Mouse (Mus musculus): ENCODE data around the gene Olfr101. TPM values are rescaled to one million over a fixed set of nuclear protein-coding genes. Genes with fewer than 3 reads are reported as not detected.

Gene Olfr101
- polyA plus RNA-seq (2015; fragmentation: Nextera tagmentation; extraction: Ambion mirVana) = not detected in 2 replicates

- Histone ChIP-seq H3K27ac (ENCODE audit: low read length) (no peak within 1 kb of the TSS), H3K9me3 (replicated peaks; ENCODE audit: control insufficient read depth, low read length) (no peaks in the 10 kb centered on the region), H3K4me2 (ENCODE audit: low read depth, low read length) (no peak within 1 kb of the TSS), H3K27me3 (ENCODE audit: control insufficient read depth, insufficient read depth, low read length) (no peaks in the 10 kb centered on the region), H3K4me3 (ENCODE audit: low read length) (no peak within 1 kb of the TSS), H3K36me3 (ENCODE audit: control insufficient read depth, insufficient read depth) (no peaks in the 10 kb centered on the region), H3K9ac (ENCODE audit: low read length) (no peak within 1 kb of the TSS), H3K4me1 (ENCODE audit: control insufficient read depth, insufficient read depth, low read length) (no peaks in the 10 kb centered on the region)
- 66% methylated on average over 4 of the region's 4 CpGs for WGBS
- no peak for ATAC-seq (replicated peaks; ENCODE audit: extremely low read depth, insufficient read depth, low FRiP score)
These were observed at the start of gene Olfr101 for GRCm38 (mm10) chr17:37304213-37304612. Gene Olfr101 (minus strand): TSS chr17:37304313.

DNA sequence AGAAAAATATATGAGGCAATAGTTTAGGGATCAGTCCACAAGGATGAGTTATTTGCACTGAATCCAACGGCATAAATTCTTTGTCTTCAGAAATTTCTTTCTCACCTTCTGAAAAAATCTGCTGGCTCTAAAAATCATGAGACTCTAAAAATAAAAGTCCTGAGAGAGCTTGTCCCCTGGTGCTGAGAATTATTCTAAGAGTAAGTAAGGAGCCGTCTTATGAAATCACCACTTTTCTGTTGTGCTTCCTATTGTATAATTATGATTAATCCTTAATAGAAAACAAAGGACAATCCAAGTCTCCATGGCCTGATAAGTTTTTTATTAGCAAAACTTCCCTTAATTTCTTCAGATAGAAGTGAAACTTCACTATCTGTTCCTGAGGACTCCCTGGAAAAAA, 35.5 kb upstream of the Olfr101 start, which contains the start of gene Olfr103:
Gene Olfr103 (minus strand): TSS at position 101 of the 400 bp plus-strand sequence.
- H3K4me2 ChIP-seq (ENCODE audit: low read depth, low read length) = no peak within 1 kb of the TSS
- 74% methylated on average over 2 of the region's 2 CpGs for WGBS
- no peak for ATAC-seq (replicated peaks; ENCODE audit: extremely low read depth, insufficient read depth, low FRiP score)

GRCm38 (mm10) chr17:37316954-37317353, 12.8 kb upstream of the Olfr101 start, which contains the start of gene Olfr102:
Gene Olfr102 (minus strand): TSS chr17:37317054.
- H3K27me3 ChIP-seq (ENCODE audit: control insufficient read depth, insufficient read depth, low read length) = no peaks in the 10 kb centered on the region
- no peak within 1 kb of the TSS for H3K4me3 ChIP-seq (ENCODE audit: low read length)
- no peak within 1 kb of the TSS for H3K9ac ChIP-seq (ENCODE audit: low read length)
- no peak for ATAC-seq (replicated peaks; ENCODE audit: extremely low read depth, insufficient read depth, low FRiP score)
- H3K4me2 ChIP-seq (ENCODE audit: low read depth, low read length) = no peak within 1 kb of the TSS
- no peak within 1 kb of the TSS for H3K27ac ChIP-seq (ENCODE audit: low read length)
- peaks cover 8% of the 10 kb centered on the region for H3K9me3 ChIP-seq (replicated peaks; ENCODE audit: control insufficient read depth, low read length)
- no peaks in the 10 kb centered on the region for H3K4me1 ChIP-seq (ENCODE audit: control insufficient read depth, insufficient read depth, low read length)
- H3K36me3 ChIP-seq (ENCODE audit: control insufficient read depth, insufficient read depth) = no peaks in the 10 kb centered on the region

More for the DNA sequence above, 35.5 kb upstream of the Olfr101 start, which contains the start of gene Olfr103:
- Histone ChIP-seq H3K9ac (ENCODE audit: low read length) (no peak within 1 kb of the TSS), H3K27ac (ENCODE audit: low read length) (no peak within 1 kb of the TSS), H3K36me3 (ENCODE audit: control insufficient read depth, insufficient read depth) (no peaks in the 10 kb centered on the region), H3K4me3 (ENCODE audit: low read length) (no peak within 1 kb of the TSS), H3K4me1 (ENCODE audit: control insufficient read depth, insufficient read depth, low read length) (no peaks in the 10 kb centered on the region), H3K27me3 (ENCODE audit: control insufficient read depth, insufficient read depth, low read length) (no peaks in the 10 kb centered on the region), H3K9me3 (replicated peaks; ENCODE audit: control insufficient read depth, low read length) (no peaks in the 10 kb centered on the region)

GRCm38 (mm10) chr17:37310146-37310699, 6.1 kb upstream of the Olfr101 start:
- WGBS = 36% methylated on average over 2 of the region's 2 CpGs
- no peak for ATAC-seq (replicated peaks; ENCODE audit: extremely low read depth, insufficient read depth, low FRiP score)
- no peaks in the 10 kb centered on the region for H3K4me1 ChIP-seq (ENCODE audit: control insufficient read depth, insufficient read depth, low read length)
- no peak overlapping the region for H3K9ac ChIP-seq (ENCODE audit: low read length)
- no peak overlapping the region for H3K4me2 ChIP-seq (ENCODE audit: low read depth, low read length)
- H3K4me3 ChIP-seq (ENCODE audit: low read length) = no peak overlapping the region
- H3K27me3 ChIP-seq (ENCODE audit: control insufficient read depth, insufficient read depth, low read length) = no peaks in the 10 kb centered on the region
- no peak overlapping the region for H3K27ac ChIP-seq (ENCODE audit: low read length)
- H3K36me3 ChIP-seq (ENCODE audit: control insufficient read depth, insufficient read depth) = no peaks in the 10 kb centered on the region
- H3K9me3 ChIP-seq (replicated peaks; ENCODE audit: control insufficient read depth, low read length) = no peaks in the 10 kb centered on the region

GRCm38 (mm10) chr17:37308483-37308882, 4.4 kb upstream of the Olfr101 start:
- H3K4me2 ChIP-seq (ENCODE audit: low read depth, low read length) = no peak overlapping the region
- ATAC-seq (replicated peaks; ENCODE audit: extremely low read depth, insufficient read depth, low FRiP score) = no peak
- WGBS = 34% methylated on average over 4 of the region's 4 CpGs

GRCm38 (mm10) chr17:37283360-37283759, 20.8 kb downstream of the Olfr101 start, which contains the start of gene Olfr99:
Gene Olfr99 (minus strand): TSS chr17:37283460.
- no peaks in the 10 kb centered on the region for H3K27me3 ChIP-seq (ENCODE audit: control insufficient read depth, insufficient read depth, low read length)
- ATAC-seq (replicated peaks; ENCODE audit: extremely low read depth, insufficient read depth, low FRiP score) = no peak
- 53% methylated on average over 1 of the region's 1 CpGs for WGBS

More at GRCm38 (mm10) chr17:37308483-37308882, 4.4 kb upstream of the Olfr101 start:
- Histone ChIP-seq H3K9me3 (replicated peaks; ENCODE audit: control insufficient read depth, low read length) (no peaks in the 10 kb centered on the region), H3K36me3 (ENCODE audit: control insufficient read depth, insufficient read depth) (no peaks in the 10 kb centered on the region), H3K27ac (ENCODE audit: low read length) (no peak overlapping the region), H3K4me3 (ENCODE audit: low read length) (no peak overlapping the region), H3K9ac (ENCODE audit: low read length) (no peak overlapping the region), H3K27me3 (ENCODE audit: control insufficient read depth, insufficient read depth, low read length) (no peaks in the 10 kb centered on the region), H3K4me1 (ENCODE audit: control insufficient read depth, insufficient read depth, low read length) (no peaks in the 10 kb centered on the region)

DNA sequence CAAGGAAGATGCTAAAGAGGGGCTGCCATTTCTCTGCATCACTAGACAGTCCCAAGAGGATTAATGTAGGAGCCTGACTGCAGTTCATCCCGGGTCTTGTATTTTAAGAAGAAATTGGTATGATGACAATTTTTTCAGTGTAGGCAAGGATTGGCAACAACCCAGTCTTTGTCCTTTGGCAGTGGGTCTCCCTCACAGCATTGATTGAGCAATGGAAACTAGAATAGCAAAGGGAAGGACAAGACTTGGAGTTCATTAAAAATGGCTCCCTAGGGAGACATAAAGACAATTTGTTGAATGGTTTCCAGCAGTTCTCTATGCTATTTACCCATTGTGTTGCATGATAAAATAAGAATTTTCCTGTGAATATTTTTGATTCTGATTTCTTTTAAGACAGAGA, 23.8 kb downstream of the Olfr101 start:
- Histone ChIP-seq H3K36me3 (ENCODE audit: control insufficient read depth, insufficient read depth) (no peaks in the 10 kb centered on the region), H3K27me3 (ENCODE audit: control insufficient read depth, insufficient read depth, low read length) (no peaks in the 10 kb centered on the region), H3K4me1 (ENCODE audit: control insufficient read depth, insufficient read depth, low read length) (no peaks in the 10 kb centered on the region), H3K4me3 (ENCODE audit: low read length) (no peak overlapping the region), H3K4me2 (ENCODE audit: low read depth, low read length) (no peak overlapping the region), H3K9ac (ENCODE audit: low read length) (no peak overlapping the region), H3K9me3 (replicated peaks; ENCODE audit: control insufficient read depth, low read length) (no peaks in the 10 kb centered on the region), H3K27ac (ENCODE audit: low read length) (no peak overlapping the region)
- WGBS = 70% methylated on average over 1 of the region's 1 CpGs
- ATAC-seq (replicated peaks; ENCODE audit: extremely low read depth, insufficient read depth, low FRiP score) = no peak

More at GRCm38 (mm10) chr17:37283360-37283759, 20.8 kb downstream of the Olfr101 start, which contains the start of gene Olfr99:
- Histone ChIP-seq H3K4me3 (ENCODE audit: low read length) (no peak within 1 kb of the TSS), H3K9me3 (replicated peaks; ENCODE audit: control insufficient read depth, low read length) (no peaks in the 10 kb centered on the region), H3K9ac (ENCODE audit: low read length) (no peak within 1 kb of the TSS), H3K4me1 (ENCODE audit: control insufficient read depth, insufficient read depth, low read length) (no peaks in the 10 kb centered on the region), H3K36me3 (ENCODE audit: control insufficient read depth, insufficient read depth) (no peaks in the 10 kb centered on the region), H3K4me2 (ENCODE audit: low read depth, low read length) (no peak within 1 kb of the TSS), H3K27ac (ENCODE audit: low read length) (no peak within 1 kb of the TSS)

DNA sequence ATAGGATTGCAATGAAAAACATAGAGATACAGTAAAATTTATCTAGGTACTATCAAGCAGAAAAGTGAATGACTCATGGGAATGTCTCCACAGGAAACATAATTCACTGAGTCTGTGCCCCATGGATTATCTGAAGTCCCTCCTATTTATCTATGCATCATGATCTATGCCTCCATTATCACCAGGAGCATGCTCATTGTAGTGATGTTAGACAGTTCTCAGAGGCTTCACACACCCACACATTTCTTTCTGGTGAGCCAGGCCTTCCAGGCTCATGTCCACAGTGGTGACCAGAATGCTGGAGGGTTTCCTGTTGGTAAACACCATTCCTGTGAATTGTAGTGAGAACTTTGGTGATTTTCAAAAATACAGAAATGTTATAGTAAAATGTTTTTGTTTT, 27.5 kb downstream of the Olfr101 start:
- no peaks in the 10 kb centered on the region for H3K4me1 ChIP-seq (ENCODE audit: control insufficient read depth, insufficient read depth, low read length)
- no peak overlapping the region for H3K4me2 ChIP-seq (ENCODE audit: low read depth, low read length)
- ATAC-seq (replicated peaks; ENCODE audit: extremely low read depth, insufficient read depth, low FRiP score) = no peak
- H3K27me3 ChIP-seq (ENCODE audit: control insufficient read depth, insufficient read depth, low read length) = no peaks in the 10 kb centered on the region
- no peak overlapping the region for H3K27ac ChIP-seq (ENCODE audit: low read length)
- no peaks in the 10 kb centered on the region for H3K36me3 ChIP-seq (ENCODE audit: control insufficient read depth, insufficient read depth)
- H3K4me3 ChIP-seq (ENCODE audit: low read length) = no peak overlapping the region
- no peak overlapping the region for H3K9ac ChIP-seq (ENCODE audit: low read length)
- no peaks in the 10 kb centered on the region for H3K9me3 ChIP-seq (replicated peaks; ENCODE audit: control insufficient read depth, low read length)

GRCm38 (mm10) chr17:37275626-37276248, 28.4 kb downstream of the Olfr101 start:
- Histone ChIP-seq H3K27ac (ENCODE audit: low read length) (no peak overlapping the region), H3K4me1 (ENCODE audit: control insufficient read depth, insufficient read depth, low read length) (no peaks in the 10 kb centered on the region), H3K4me2 (ENCODE audit: low read depth, low read length) (no peak overlapping the region), H3K36me3 (ENCODE audit: control insufficient read depth, insufficient read depth) (no peaks in the 10 kb centered on the region), H3K27me3 (ENCODE audit: control insufficient read depth, insufficient read depth, low read length) (no peaks in the 10 kb centered on the region), H3K4me3 (ENCODE audit: low read length) (no peak overlapping the region), H3K9ac (ENCODE audit: low read length) (no peak overlapping the region), H3K9me3 (replicated peaks; ENCODE audit: control insufficient read depth, low read length) (no peaks in the 10 kb centered on the region)
- WGBS = 60% methylated on average over 2 of the region's 2 CpGs
- no peak for ATAC-seq (replicated peaks; ENCODE audit: extremely low read depth, insufficient read depth, low FRiP score)

Data from heart, embryonic 16.5 days (tissue).